Mouse (Mus musculus) cerebellum, adult 2 months (tissue): Measurements from ENCODE around the gene March10. TPM values are rescaled to one million over a fixed set of nuclear protein-coding genes. Genes with fewer than 3 reads are reported as not detected.

Experiments used
- DNase-seq, 2 experiments: peaks; one replicate each; pipeline ENCODE4 v3.0.0; 2021
- H3K27ac ChIP-seq: fragments of 200-500 bp; 2 replicates; pipeline ENCODE4 v1.5.1; 2012; ENCODE audit warnings: low read length, control low read depth, inconsistent platforms; ENCODE audit not compliant: insufficient read depth
- H3K27me3 ChIP-seq: fragments of 200-500 bp; 2 replicates; pipeline ENCODE4 v1.6.1; 2012; ENCODE audit warnings: inconsistent platforms, mild to moderate bottlenecking, low read length, moderate library complexity; ENCODE audit not compliant: control insufficient read depth, insufficient read depth
- H3K4me1 ChIP-seq: fragments of 200-500 bp; 2 replicates; pipeline ENCODE4 v1.6.1; 2011; ENCODE audit warnings: low read length; ENCODE audit not compliant: control insufficient read depth, insufficient read depth
- H3K4me3 ChIP-seq: fragments of 200-500 bp; replicated peaks from 2 replicates; pipeline ENCODE3; 2011; ENCODE audit warnings: mild to moderate bottlenecking, low read depth, low read length, control low read depth; ENCODE audit not compliant: insufficient read depth
- CTCF ChIP-seq: fragments of 200-500 bp; IDR thresholded peaks from 2 replicates; pipeline ENCODE4 v1.5.1; 2011; ENCODE audit warnings: low read depth, mild to moderate bottlenecking, control low read depth, low read length, moderate library complexity, borderline replicate concordance; ENCODE audit not compliant: insufficient read depth
- POLR2A ChIP-seq: fragments of 200-500 bp; IDR thresholded peaks from 2 replicates; pipeline ENCODE4 v1.6.1; 2011; ENCODE audit warnings: low read length, control low read depth, borderline replicate concordance; ENCODE audit not compliant: insufficient read depth
- WGBS: fragments of 180-500 bp; shearing (Covaris S2); methylation state at CpG from one replicate; pipeline ENCODE4 v1.1.7; 2018; 5-methylcytosine and 5-hydroxymethylcytosine counted together
- polyA plus RNA-seq: library from polyadenylated mRNA; depleted of rRNA; stranded (reverse); fragments of >200 nt; gene quantifications from 2 replicates; pipeline ENCODE4 v1.2.3, GENCODE M21; 2012; rRNA removed

Gene March10
- 0.39 and 0.52 TPM in 2 replicates for polyA plus RNA-seq

GRCm38 (mm10) chr11:105456497-105456907, at the start of gene March10:
Gene March10 (minus strand): TSS chr11:105456735.
- 3% methylated on average over 34 of the region's 35 CpGs for WGBS
- peaks cover 3% of the 10 kb centered on the region; the same call in 1 of the 2 replicates for H3K4me1 ChIP-seq
- H3K27ac ChIP-seq = no peak within 1 kb of the TSS
- TF ChIP-seq CTCF (no peak), POLR2A (no peak)
- H3K4me3 ChIP-seq = peak within 1 kb of the TSS; percentile 59
- DNase-seq = peak; percentile 46 to 51
- no peaks in the 10 kb centered on the region for H3K27me3 ChIP-seq

DNA sequence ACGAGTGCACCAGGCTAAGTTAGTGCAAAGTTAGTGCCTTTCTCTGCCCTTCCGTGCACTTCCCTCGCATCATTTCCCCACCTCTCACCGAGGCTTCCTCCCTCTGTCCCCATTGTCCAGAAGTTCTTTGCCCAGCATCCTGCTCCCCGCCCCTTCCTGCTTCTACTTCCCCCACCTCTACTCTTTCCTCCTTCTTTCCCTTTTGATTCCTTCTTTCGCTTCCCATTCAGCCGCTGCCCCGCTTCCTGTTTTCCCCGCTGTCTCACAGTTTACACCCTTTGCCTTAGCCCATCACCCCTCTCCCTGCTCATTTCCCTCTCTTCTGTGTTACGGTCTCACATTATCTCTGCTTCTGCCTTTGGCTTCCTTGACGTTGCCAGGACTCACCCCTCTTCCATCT, 49.8 kb upstream of the March10 start:
- DNase-seq = no peak
- TF ChIP-seq CTCF (no peak), POLR2A (no peak)
- WGBS = 90% methylated on average over 11 of the region's 11 CpGs
- no peaks in the 10 kb centered on the region for H3K27me3 ChIP-seq
- no peak overlapping the region for H3K27ac ChIP-seq
- no peaks in the 10 kb centered on the region for H3K4me1 ChIP-seq
- H3K4me3 ChIP-seq = no peak overlapping the region

DNA sequence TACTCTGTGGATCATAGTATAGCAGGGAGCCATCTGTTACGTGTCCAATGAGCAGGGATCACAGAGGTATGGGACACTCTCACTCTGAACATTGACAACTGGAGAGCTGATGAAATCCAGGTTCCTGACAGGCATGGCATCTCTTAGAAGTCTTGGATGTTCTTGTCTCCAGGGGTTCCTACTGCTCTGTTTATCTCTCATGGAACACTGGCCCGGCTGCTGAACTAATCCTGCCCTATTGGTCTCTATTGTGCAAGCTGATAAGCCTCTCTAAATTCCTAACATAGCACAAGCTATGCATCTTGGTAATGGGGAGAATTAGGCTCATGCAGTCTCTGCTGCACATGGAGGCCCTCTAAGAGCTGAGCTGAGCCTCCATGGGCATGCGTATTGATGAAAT, 48.5 kb upstream of the March10 start:
- Histone ChIP-seq H3K27ac (no peak overlapping the region), H3K4me3 (no peak overlapping the region), H3K4me1 (no peaks in the 10 kb centered on the region), H3K27me3 (no peaks in the 10 kb centered on the region)
- no peak for DNase-seq
- TF ChIP-seq CTCF (no peak), POLR2A (no peak)
- 86% methylated on average over 3 of the region's 3 CpGs for WGBS

DNA sequence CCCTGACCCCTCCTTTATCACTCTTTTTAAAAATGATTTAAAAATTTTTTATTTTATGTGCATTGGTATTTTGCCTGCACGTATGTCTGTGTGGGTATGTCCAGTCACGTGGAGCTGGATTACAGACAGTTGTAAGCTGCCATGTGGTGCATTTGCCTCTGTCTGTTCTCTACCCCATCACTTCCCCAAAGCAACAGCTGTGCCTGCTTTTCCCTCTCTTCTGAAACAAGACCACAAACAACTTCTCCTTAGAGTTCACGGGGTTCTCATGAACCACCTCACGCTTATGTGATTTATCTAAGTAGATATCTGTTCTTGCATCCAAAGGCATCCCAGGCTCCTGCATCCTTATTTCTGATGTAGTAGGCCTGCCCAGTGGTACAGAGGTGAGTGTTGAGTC, 45.8 kb upstream of the March10 start:
- WGBS = 95% methylated on average over 4 of the region's 4 CpGs
- no peak for TF ChIP-seq CTCF
- TF ChIP-seq POLR2A = no peak
- no peak overlapping the region for H3K4me3 ChIP-seq
- DNase-seq = no peak
- H3K27me3 ChIP-seq = no peaks in the 10 kb centered on the region
- H3K27ac ChIP-seq = no peak overlapping the region
- no peaks in the 10 kb centered on the region for H3K4me1 ChIP-seq

GRCm38 (mm10) chr11:105497505-105497904, 41.0 kb upstream of the March10 start:
- no peak overlapping the region for H3K4me3 ChIP-seq
- DNase-seq = no peak
- H3K27ac ChIP-seq = no peak overlapping the region
- no peak for TF ChIP-seq CTCF
- TF ChIP-seq POLR2A = no peak
- no peaks in the 10 kb centered on the region for H3K4me1 ChIP-seq
- H3K27me3 ChIP-seq = no peaks in the 10 kb centered on the region; the same call in 1 of the 2 replicates
- 89% methylated on average over 6 of the region's 6 CpGs for WGBS

DNA sequence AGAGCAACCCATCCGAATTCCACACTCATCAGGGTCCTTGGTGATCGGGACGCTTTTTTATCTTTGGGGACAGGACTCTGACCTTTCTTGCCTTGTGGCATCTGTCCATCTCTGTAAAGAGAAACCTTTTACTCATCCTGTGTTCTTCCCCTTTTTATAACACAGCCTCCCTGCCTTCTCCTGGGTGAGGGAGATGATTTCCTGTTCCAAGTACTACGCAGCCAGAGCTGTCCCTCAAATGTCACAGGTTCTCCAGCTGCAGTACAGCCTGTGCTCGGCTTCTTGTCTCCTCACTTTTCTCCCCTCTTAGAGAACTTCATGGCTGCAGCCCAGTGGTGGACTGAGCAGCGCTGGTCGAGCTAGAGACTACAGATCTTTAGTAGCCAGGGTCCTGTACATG, 40.1 kb upstream of the March10 start:
- Histone ChIP-seq H3K4me1 (no peaks in the 10 kb centered on the region), H3K4me3 (no peak overlapping the region), H3K27me3 (no peaks in the 10 kb centered on the region; the same call in 1 of the 2 replicates), H3K27ac (no peak overlapping the region)
- 81% methylated on average over 7 of the region's 7 CpGs for WGBS
- TF ChIP-seq POLR2A (no peak), CTCF (no peak)
- no peak for DNase-seq

GRCm38 (mm10) chr11:105495591-105496270, 39.2 kb upstream of the March10 start:
- no peaks in the 10 kb centered on the region; the same call in 1 of the 2 replicates for H3K27me3 ChIP-seq
- DNase-seq = no peak
- no peaks in the 10 kb centered on the region for H3K4me1 ChIP-seq
- no peak for TF ChIP-seq CTCF
- TF ChIP-seq POLR2A = no peak
- H3K4me3 ChIP-seq = no peak overlapping the region
- no peak overlapping the region for H3K27ac ChIP-seq
- 60% methylated on average over 18 of the region's 18 CpGs for WGBS

GRCm38 (mm10) chr11:105494786-105495369, 38.3 kb upstream of the March10 start:
- DNase-seq = no peak

More at GRCm38 (mm10) chr11:105494786-105495369, 38.3 kb upstream of the March10 start:
- TF ChIP-seq CTCF (no peak), POLR2A (no peak)
- 83% methylated on average over 6 of the region's 6 CpGs for WGBS
- Histone ChIP-seq H3K27me3 (no peaks in the 10 kb centered on the region; the same call in 1 of the 2 replicates), H3K4me3 (no peak overlapping the region), H3K4me1 (no peaks in the 10 kb centered on the region), H3K27ac (no peak overlapping the region)
